Mouse (Mus musculus): ENCODE data around the gene Olfr1298. TPM values are rescaled to one million over a fixed set of nuclear protein-coding genes. Genes with fewer than 3 reads are reported as not detected.

The Olfr1298 gene
- not detected for polyA plus RNA-seq (2012; fragmentation: generic; extraction: Trizol)

DNA sequence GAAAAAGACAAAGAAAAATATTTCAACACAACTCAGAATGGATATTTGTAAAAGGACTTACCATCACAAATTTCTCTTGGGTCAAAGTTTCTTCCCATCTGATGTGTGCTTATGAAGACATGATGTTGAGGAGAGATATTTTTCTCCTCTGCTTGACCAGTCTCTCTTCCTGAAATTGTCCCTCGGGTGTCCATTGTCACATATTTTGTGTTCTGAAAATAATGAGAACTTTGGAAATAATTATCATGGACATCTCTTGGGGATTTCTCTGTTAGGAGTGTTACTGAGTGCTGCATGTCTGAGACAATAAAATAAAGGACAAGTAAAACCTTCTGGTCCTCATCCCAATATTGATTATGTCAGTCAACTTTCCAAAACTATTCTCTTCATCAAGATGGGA, at the start of gene Olfr1298:
Gene Olfr1298, minus strand, starts transcription at position 101 of the 400 bp plus-strand sequence.
- Histone ChIP-seq H3K27me3 (ENCODE audit: control insufficient read depth, insufficient read depth, insufficient read length) (no peaks in the 10 kb centered on the region), H3K4me2 (ENCODE audit: low read depth) (no peak within 1 kb of the TSS)

GRCm38 (mm10) chr2:111661119-111661518, 12.1 kb upstream of the Olfr1298 start, which contains the start of gene Olfr1299:
TSS of gene Olfr1299 (plus strand) at chr2:111661419.
- Histone ChIP-seq H3K27me3 (ENCODE audit: control insufficient read depth, insufficient read depth, insufficient read length) (no peaks in the 10 kb centered on the region), H3ac (ENCODE audit: control insufficient read depth, insufficient read length) (no peak within 1 kb of the TSS), H3K4me2 (ENCODE audit: low read depth) (no peak within 1 kb of the TSS), H3K79me2 (ENCODE audit: control insufficient read depth, insufficient read depth) (no peaks in the 10 kb centered on the region), H3K36me3 (ENCODE audit: control insufficient read depth, insufficient read depth) (no peaks in the 10 kb centered on the region), H3K4me3 (no peak within 1 kb of the TSS)
- no peak for TF ChIP-seq TCF12 (IDR thresholded peaks at IDR 0.05; ENCODE audit: insufficient read depth, poor library complexity, severe bottlenecking)
- TF ChIP-seq POLR2A (IDR thresholded peaks at IDR 0.05; ENCODE audit: insufficient read length, low read depth) = no peak
- no peak for TF ChIP-seq CEBPB (IDR thresholded peaks at IDR 0.05; ENCODE audit: insufficient read depth, poor library complexity, severe bottlenecking)
- no peak for TF ChIP-seq TCF3 (IDR thresholded peaks at IDR 0.05; ENCODE audit: insufficient read length, low read depth)

More for the DNA sequence above, at the start of gene Olfr1298:
- Histone ChIP-seq H3ac (ENCODE audit: control insufficient read depth, insufficient read length) (no peak within 1 kb of the TSS), H3K4me3 (no peak within 1 kb of the TSS), H3K36me3 (ENCODE audit: control insufficient read depth, insufficient read depth) (no peaks in the 10 kb centered on the region), H3K79me2 (ENCODE audit: control insufficient read depth, insufficient read depth) (no peaks in the 10 kb centered on the region)
- TF ChIP-seq USF1 (IDR thresholded peaks at IDR 0.05; ENCODE audit: low read depth) = no peak
- TF ChIP-seq E2F4 (IDR thresholded peaks at IDR 0.05; ENCODE audit: insufficient read depth) = no peak
- TF ChIP-seq MYOG (IDR thresholded peaks at IDR 0.05; ENCODE audit: control insufficient read depth in 1 of 3, insufficient read depth in 1 of 3, insufficient read length in 2 of 3, low read depth in 2 of 3) = no peak
- no peak for TF ChIP-seq MYOD1 (IDR thresholded peaks at IDR 0.05; ENCODE audit: control insufficient read depth in 1 of 3, insufficient read length in 2 of 3, low read depth in 2 of 3)
- no peak for TF ChIP-seq POLR2A (IDR thresholded peaks at IDR 0.05; ENCODE audit: insufficient read length, low read depth)
- TF ChIP-seq TCF12 (IDR thresholded peaks at IDR 0.05; ENCODE audit: insufficient read depth, poor library complexity, severe bottlenecking) = no peak
- TF ChIP-seq TCF3 (IDR thresholded peaks at IDR 0.05; ENCODE audit: insufficient read length, low read depth) = no peak
- no peak for TF ChIP-seq SRF (IDR thresholded peaks at IDR 0.05; ENCODE audit: control insufficient read depth, insufficient read length, low read depth)
- TF ChIP-seq REST (IDR thresholded peaks at IDR 0.05; ENCODE audit: insufficient read depth, insufficient read length) = no peak
- no peak for TF ChIP-seq MAX (IDR thresholded peaks at IDR 0.05; ENCODE audit: low read depth)
- TF ChIP-seq CEBPB (IDR thresholded peaks at IDR 0.05; ENCODE audit: insufficient read depth, poor library complexity, severe bottlenecking) = no peak
- no peak for TF ChIP-seq POLR2AphosphoS2 (IDR thresholded peaks at IDR 0.05; ENCODE audit: insufficient read length, low read depth)

GRCm38 (mm10) chr2:111626397-111626796, 22.6 kb downstream of the Olfr1298 start, which contains the start of gene Olfr1297:
TSS of gene Olfr1297 (minus strand) at chr2:111626497.
- TF ChIP-seq TCF3 (IDR thresholded peaks at IDR 0.05; ENCODE audit: insufficient read length, low read depth) (no peak), E2F4 (IDR thresholded peaks at IDR 0.05; ENCODE audit: insufficient read depth) (no peak), MYOD1 (IDR thresholded peaks at IDR 0.05; ENCODE audit: control insufficient read depth in 1 of 3, insufficient read length in 2 of 3, low read depth in 2 of 3) (no peak), MYOG (IDR thresholded peaks at IDR 0.05; ENCODE audit: control insufficient read depth in 1 of 3, insufficient read depth in 1 of 3, insufficient read length in 2 of 3, low read depth in 2 of 3) (no peak)
- Histone ChIP-seq H3K4me2 (ENCODE audit: low read depth) (no peak within 1 kb of the TSS), H3K4me3 (no peak within 1 kb of the TSS), H3K36me3 (ENCODE audit: control insufficient read depth, insufficient read depth) (no peaks in the 10 kb centered on the region), H3K79me2 (ENCODE audit: control insufficient read depth, insufficient read depth) (no peaks in the 10 kb centered on the region), H3K27me3 (ENCODE audit: control insufficient read depth, insufficient read depth, insufficient read length) (no peaks in the 10 kb centered on the region), H3ac (ENCODE audit: control insufficient read depth, insufficient read length) (no peak within 1 kb of the TSS)

Other genes with a start within 250 kb of the Olfr1298 start
- gene Olfr1286, start 226.1 kb downstream of the Olfr1298 start, polyA plus RNA-seq (2012; fragmentation: generic; extraction: Trizol) = not detected
- not detected for gene Olfr1287, start 200.1 kb downstream of the Olfr1298 start, polyA plus RNA-seq (2012; fragmentation: generic; extraction: Trizol)
- not detected for gene Olfr1288, start 175.1 kb downstream of the Olfr1298 start, polyA plus RNA-seq (2012; fragmentation: generic; extraction: Trizol)
- not detected for gene Olfr1289, start 168.4 kb downstream of the Olfr1298 start, polyA plus RNA-seq (2012; fragmentation: generic; extraction: Trizol)
- not detected for gene Olfr1290, start 155.4 kb downstream of the Olfr1298 start, polyA plus RNA-seq (2012; fragmentation: generic; extraction: Trizol)
- not detected for gene Olfr1291-ps1, start 152.0 kb downstream of the Olfr1298 start, polyA plus RNA-seq (2012; fragmentation: generic; extraction: Trizol)
- not detected for gene Olfr1293-ps, start 124.0 kb downstream of the Olfr1298 start, polyA plus RNA-seq (2012; fragmentation: generic; extraction: Trizol)
- not detected for gene Olfr1294, start 108.9 kb downstream of the Olfr1298 start, polyA plus RNA-seq (2012; fragmentation: generic; extraction: Trizol)
- gene Olfr1295, start 79.5 kb downstream of the Olfr1298 start, polyA plus RNA-seq (2012; fragmentation: generic; extraction: Trizol) = not detected
- not detected for gene Olfr1297, start 22.7 kb downstream of the Olfr1298 start, polyA plus RNA-seq (2012; fragmentation: generic; extraction: Trizol)
- not detected for gene Olfr1299, start 12.2 kb upstream of the Olfr1298 start, polyA plus RNA-seq (2012; fragmentation: generic; extraction: Trizol)
- not detected for gene Olfr1301, start 101.8 kb upstream of the Olfr1298 start, polyA plus RNA-seq (2012; fragmentation: generic; extraction: Trizol)
- not detected for gene Olfr1302, start 128.2 kb upstream of the Olfr1298 start, polyA plus RNA-seq (2012; fragmentation: generic; extraction: Trizol)
- gene Olfr1303, start 171.1 kb upstream of the Olfr1298 start, polyA plus RNA-seq (2012; fragmentation: generic; extraction: Trizol) = not detected
- not detected for gene Olfr1305, start 227.9 kb upstream of the Olfr1298 start, polyA plus RNA-seq (2012; fragmentation: generic; extraction: Trizol)

Measured in myocyte (in vitro differentiated cells).